Mouse (Mus musculus) midbrain, embryonic 14.5 days (tissue): ENCODE measurements around the gene Ndufa5. TPM values are rescaled to one million over a fixed set of nuclear protein-coding genes. Genes with fewer than 3 reads are reported as not detected.
A peak's percentile ranks its signal among the peaks of the same experiment; 100 is the strongest.

ENCODE experiments used
- ATAC-seq: fragments of 200-750 bp; cut with Nextera tagmentation; 2 replicates; pipeline ENCODE4 v1.8.0; 2017; ENCODE audit warnings: moderate number of reproducible peaks, moderate library complexity; ENCODE audit not compliant: low FRiP score, low TSS enrichment
- DNase-seq: peaks from one replicate; pipeline ENCODE4 v3.0.0-alpha.2; 2015
- H3K27ac ChIP-seq: fragments of 300-500 bp; sonication (generic); replicated peaks from 2 replicates; pipeline ENCODE4 v1.5.1; 2014; ENCODE audit warnings: mild to moderate bottlenecking, low read depth, low read length, moderate library complexity
- H3K27me3 ChIP-seq: fragments of 300-500 bp; sonication (generic); 2 replicates; pipeline ENCODE4 v1.6.1; 2014; ENCODE audit warnings: low read length, control low read depth, mixed read lengths; ENCODE audit not compliant: control insufficient read depth, insufficient read depth
- H3K36me3 ChIP-seq: fragments of 300-500 bp; sonication (generic); 2 replicates; pipeline ENCODE4 v1.6.1; 2014; ENCODE audit warnings: low read length, control low read depth; ENCODE audit not compliant: control insufficient read depth, insufficient read depth
- H3K4me1 ChIP-seq: fragments of 300-500 bp; sonication (generic); 2 replicates; pipeline ENCODE4 v1.6.1; 2014; ENCODE audit warnings: mild to moderate bottlenecking, antibody characterized with exemption, low read length, control low read depth; ENCODE audit not compliant: control insufficient read depth, insufficient read depth
- H3K4me2 ChIP-seq: fragments of 300-500 bp; sonication (generic); 2 replicates; pipeline ENCODE4 v1.6.1; 2014; ENCODE audit warnings: mild to moderate bottlenecking, low read length, moderate library complexity
- H3K4me3 ChIP-seq: fragments of 300-500 bp; sonication (generic); replicated peaks from 2 replicates; pipeline ENCODE4 v1.5.1; 2014; ENCODE audit warnings: low read depth, low read length
- H3K9ac ChIP-seq: fragments of 300-500 bp; sonication (generic); replicated peaks from 2 replicates; pipeline ENCODE4 v1.6.1; 2014; ENCODE audit warnings: mild to moderate bottlenecking, low read length, moderate library complexity
- H3K9me3 ChIP-seq: fragments of 300-500 bp; sonication (generic); 2 replicates; pipeline ENCODE4 v1.6.1; 2016; ENCODE audit warnings: low read length, control low read depth, mixed read lengths; ENCODE audit not compliant: control insufficient read depth
- WGBS: fragments of 180-500 bp; shearing (Covaris S2); extraction: QIAGEN DNeasy Blood & Tissue Kit; methylation state at CpG from one replicate; pipeline ENCODE4 v1.1.7; 2014; 5-methylcytosine and 5-hydroxymethylcytosine counted together
- polyA plus RNA-seq: library from polyadenylated mRNA; unstranded; fragments of >200 nt; fragmentation: Nextera tagmentation; extraction: Ambion mirVana; gene quantifications from 2 replicates; pipeline ENCODE4 v1.2.1, GENCODE M21; 2014

Ndufa5 gene
- polyA plus RNA-seq, 1 experiment from 2014 or later = 348 TPM

DNA sequence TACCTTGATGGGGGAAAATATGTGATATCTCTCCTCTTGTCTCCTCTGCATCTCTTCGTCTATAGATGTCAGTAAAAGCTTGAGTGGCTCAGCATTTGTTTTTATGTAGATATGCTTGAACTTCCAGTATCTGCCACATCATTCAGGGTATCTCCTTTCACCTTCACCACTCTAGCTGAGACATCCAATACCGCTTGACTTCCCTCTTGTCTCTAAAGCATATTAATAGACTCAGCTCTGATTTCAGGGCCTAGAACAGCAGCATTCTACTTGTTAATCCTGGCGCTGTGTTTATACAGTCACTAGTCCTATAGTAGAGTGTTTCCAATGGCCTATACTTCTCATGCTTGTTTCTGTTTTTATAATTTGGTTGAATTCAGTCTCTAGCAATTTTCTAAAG, 5.0 kb upstream of the Ndufa5 start:
- WGBS = 84% methylated on average over 3 of the region's 3 CpGs
- H3K27me3 ChIP-seq = no peaks in the 10 kb centered on the region

DNA sequence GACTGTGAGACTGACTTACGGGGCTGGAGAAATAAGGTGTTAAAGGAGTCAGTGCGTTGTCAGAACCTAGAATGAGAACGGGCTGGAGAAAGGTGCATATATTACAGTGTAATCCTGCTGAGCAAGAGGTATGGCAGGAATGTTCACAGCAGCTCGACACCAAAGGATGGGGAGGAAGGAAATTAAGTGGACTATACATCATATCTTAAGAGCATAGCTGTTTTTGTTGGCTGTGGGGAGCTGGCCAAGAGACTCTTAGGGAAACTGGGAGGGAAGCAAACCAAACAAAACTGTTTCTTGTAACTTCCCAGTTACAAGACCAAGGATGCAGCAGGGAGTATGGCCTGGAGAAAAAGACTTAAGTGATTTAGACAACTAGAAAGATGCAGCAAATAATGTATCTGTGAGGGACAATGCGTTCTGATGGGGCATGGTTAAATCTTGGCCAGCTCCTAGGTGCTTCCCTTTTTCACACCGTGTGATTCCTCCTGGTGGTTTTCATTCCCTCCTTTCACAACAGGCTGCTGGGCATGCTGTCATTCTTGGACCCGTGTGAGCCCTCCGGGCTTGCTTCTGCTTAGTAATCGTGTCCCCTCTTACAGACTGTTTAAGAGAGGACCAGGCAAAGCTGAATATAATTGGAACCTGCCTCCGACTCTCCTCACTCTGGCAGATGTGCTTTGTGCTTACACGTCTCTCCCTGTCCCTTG, 3.1 kb upstream of the Ndufa5 start:
- DNase-seq (peak; percentile 10), ATAC-seq (no peak)
- Histone ChIP-seq H3K4me3 (0 out of 2 replicates have a peak overlapping the region, but pooled peaks have one; percentile 7), H3K9me3 (no peaks in the 10 kb centered on the region), H3K27ac (no peak overlapping the region), H3K9ac (no peak overlapping the region), H3K4me1 (peaks cover 14% of the 10 kb centered on the region), H3K36me3 (no peaks in the 10 kb centered on the region), H3K4me2 (peak overlapping the region; percentile 45), H3K27me3 (no peaks in the 10 kb centered on the region)
- whole genome bisulfite sequencing = 59% methylated on average over 11 of the region's 11 CpGs

More for the DNA sequence above, 5.0 kb upstream of the Ndufa5 start:
- Histone ChIP-seq H3K4me1 (0 out of 2 replicates have a peak, but pooled peaks cover 4% of the 10 kb centered on the region), H3K36me3 (no peaks in the 10 kb centered on the region), H3K27ac (no peak overlapping the region), H3K4me3 (no peak overlapping the region), H3K9me3 (no peaks in the 10 kb centered on the region), H3K4me2 (no peak overlapping the region), H3K9ac (no peak overlapping the region)
- no peak for ATAC-seq
- DNase-seq = no peak

DNA sequence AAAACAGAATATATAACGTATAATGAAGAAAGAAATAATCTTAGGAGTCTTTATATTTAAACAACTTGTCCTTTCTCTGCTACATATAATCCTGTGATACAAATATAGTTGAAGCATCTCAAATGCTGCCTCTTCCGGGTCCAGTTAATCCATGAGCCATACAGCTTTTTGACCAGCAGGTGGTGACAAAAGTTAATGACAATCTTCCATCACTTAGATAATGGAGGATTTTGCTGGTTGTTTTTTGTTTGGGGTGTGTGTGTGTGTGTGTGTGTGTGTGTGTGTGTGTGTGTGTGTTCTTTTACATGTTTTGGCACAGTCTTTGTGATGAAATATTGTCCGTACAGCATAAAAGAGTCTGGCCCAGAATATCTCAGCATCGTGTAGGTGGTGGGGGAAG, 2.4 kb upstream of the Ndufa5 start:
- Histone ChIP-seq H3K27me3 (no peaks in the 10 kb centered on the region), H3K4me2 (peak overlapping the region; percentile 45), H3K27ac (no peak overlapping the region), H3K9me3 (no peaks in the 10 kb centered on the region), H3K36me3 (no peaks in the 10 kb centered on the region), H3K9ac (no peak overlapping the region), H3K4me1 (peaks cover 17% of the 10 kb centered on the region), H3K4me3 (0 out of 2 replicates have a peak overlapping the region, but pooled peaks have one; percentile 7)
- WGBS = 27% methylated on average over 4 of the region's 4 CpGs
- DNase-seq (peak; percentile 83), ATAC-seq (no peak)

DNA sequence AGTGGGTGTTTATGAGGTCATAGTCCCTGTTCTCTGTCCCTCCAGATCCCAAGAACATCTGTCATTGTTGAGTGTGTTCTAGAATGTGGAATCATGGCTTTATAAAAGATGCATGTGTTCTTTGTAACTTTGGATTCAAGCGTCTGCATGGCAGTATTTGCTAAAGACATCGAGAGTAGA, 141 bp upstream of the Ndufa5 start, which contains the start of gene Asb15:
TSS of gene Asb15 (plus strand) at position 81 of the 180 bp plus-strand sequence.
- ATAC-seq (no peak), DNase-seq (no peak)
- peaks cover 6% of the 10 kb centered on the region; the same call in 1 of the 2 replicates for H3K36me3 ChIP-seq
- H3K9me3 ChIP-seq = no peaks in the 10 kb centered on the region
- 50% methylated on average over 2 of the region's 2 CpGs for WGBS
- H3K4me1 ChIP-seq = peaks cover 17% of the 10 kb centered on the region
- peak within 1 kb of the TSS; percentile 80 for H3K4me2 ChIP-seq
- H3K4me3 ChIP-seq = peak within 1 kb of the TSS; percentile 84
- H3K9ac ChIP-seq = peak within 1 kb of the TSS; percentile 74
- H3K27ac ChIP-seq = peak within 1 kb of the TSS; percentile 49
- no peaks in the 10 kb centered on the region for H3K27me3 ChIP-seq

DNA sequence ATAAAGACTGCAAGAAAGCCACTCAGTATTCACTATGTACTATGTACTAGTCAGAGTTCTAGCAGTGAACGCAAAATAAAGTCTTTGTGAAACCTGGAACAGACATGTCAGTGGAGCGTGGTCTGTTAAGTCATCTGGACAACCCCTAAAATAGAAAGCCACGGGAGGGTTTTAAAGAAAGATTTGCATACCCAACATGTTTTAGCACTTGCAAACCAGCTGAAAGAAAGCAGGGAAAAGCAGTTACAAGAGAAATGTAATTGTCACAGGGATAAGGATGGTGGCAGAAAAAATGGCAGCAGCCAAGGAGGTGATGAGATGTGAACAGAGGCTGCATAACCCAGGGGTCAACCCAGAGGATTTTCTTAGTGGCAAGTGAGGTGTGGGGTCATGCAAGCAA, 2.1 kb downstream of the Ndufa5 start:
- Histone ChIP-seq H3K4me3 (no peak overlapping the region), H3K27ac (no peak overlapping the region), H3K4me1 (peaks cover 17% of the 10 kb centered on the region), H3K36me3 (peaks cover 25% of the 10 kb centered on the region), H3K4me2 (peak overlapping the region; percentile 80; the same call in 1 of the 2 replicates), H3K9ac (no peak overlapping the region), H3K27me3 (no peaks in the 10 kb centered on the region), H3K9me3 (no peaks in the 10 kb centered on the region)
- ATAC-seq (no peak), DNase-seq (no peak)
- WGBS = 93% methylated on average over 3 of the region's 3 CpGs

DNA sequence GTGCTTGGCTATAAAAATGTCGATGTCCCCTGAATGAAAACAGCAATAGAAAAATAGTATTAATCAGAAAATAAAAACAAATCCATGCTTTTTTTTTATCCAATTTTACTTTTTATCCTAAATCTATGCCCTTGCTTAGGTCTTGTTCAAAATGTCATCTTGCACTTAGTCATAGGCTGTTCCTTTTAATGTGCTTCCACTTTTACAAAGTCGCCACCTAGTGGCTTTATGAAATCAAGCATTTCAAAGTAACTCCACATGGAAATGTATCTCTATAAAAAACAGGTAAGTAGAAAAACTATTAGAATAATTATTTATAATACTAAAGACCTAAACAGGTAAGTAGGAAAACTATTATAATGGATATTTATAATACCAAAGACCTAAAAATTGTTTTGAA, 11.6 kb downstream of the Ndufa5 start:
- Histone ChIP-seq H3K4me1 (peaks cover 7% of the 10 kb centered on the region), H3K9ac (no peak overlapping the region), H3K9me3 (no peaks in the 10 kb centered on the region), H3K4me2 (no peak overlapping the region), H3K36me3 (peaks cover 33% of the 10 kb centered on the region), H3K27ac (no peak overlapping the region), H3K4me3 (no peak overlapping the region), H3K27me3 (no peaks in the 10 kb centered on the region)
- WGBS = 48% methylated on average over 2 of the region's 2 CpGs
- peak; percentile 83 for DNase-seq
- peak; percentile 61; the same call in 1 of the 2 replicates for ATAC-seq

DNA sequence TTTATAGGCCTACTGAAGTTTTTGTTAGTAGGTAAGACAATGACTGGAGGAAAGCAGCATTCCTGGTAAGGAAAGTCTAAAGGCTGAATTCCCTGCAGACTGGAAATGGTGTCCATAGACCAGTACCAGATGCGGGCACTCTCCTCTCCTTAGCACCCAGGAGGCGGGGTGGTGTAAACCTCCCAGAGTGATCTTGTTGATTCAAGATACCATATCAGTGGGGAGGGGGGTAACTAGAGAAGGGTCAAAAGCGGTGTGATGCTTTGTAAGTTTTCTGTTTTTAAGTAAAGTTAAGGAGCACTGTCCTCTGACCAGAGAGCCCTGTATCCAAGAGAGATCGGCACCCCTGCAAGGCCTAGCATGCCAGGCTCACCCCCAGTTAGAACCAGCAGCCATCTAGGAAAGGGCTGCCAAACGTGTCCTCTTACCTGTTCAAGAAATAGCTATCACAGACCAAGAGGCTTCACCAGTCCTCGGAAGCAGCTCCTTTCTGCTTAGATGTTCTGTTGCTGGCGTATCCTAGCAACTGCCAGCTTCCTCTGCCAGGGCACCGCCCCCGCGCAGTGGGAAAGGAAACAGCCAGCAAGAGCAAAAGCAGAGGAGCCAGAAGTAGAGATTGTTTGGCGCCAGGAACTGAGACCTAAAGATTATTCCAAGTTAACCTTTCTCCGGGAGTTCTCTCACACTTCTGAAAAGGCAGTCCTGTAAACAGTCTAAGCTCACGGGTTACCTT, 13.1 kb downstream of the Ndufa5 start, which contains the start of gene Iqub:
TSS of gene Iqub (minus strand) at position 516 of the 733 bp plus-strand sequence.
- DNase-seq = peak; percentile 86
- H3K9ac ChIP-seq = peak within 1 kb of the TSS; percentile 1; the same call in 1 of the 2 replicates
- H3K36me3 ChIP-seq = peaks cover 21% of the 10 kb centered on the region
- H3K9me3 ChIP-seq = no peaks in the 10 kb centered on the region
- WGBS = 20% methylated on average over 13 of the region's 13 CpGs
- no peak within 1 kb of the TSS for H3K4me3 ChIP-seq
- ATAC-seq = peak; percentile 67
- no peak within 1 kb of the TSS for H3K27ac ChIP-seq
- no peaks in the 10 kb centered on the region for H3K27me3 ChIP-seq
- peak within 1 kb of the TSS; percentile 28 for H3K4me2 ChIP-seq
- H3K4me1 ChIP-seq = peaks cover 7% of the 10 kb centered on the region

DNA sequence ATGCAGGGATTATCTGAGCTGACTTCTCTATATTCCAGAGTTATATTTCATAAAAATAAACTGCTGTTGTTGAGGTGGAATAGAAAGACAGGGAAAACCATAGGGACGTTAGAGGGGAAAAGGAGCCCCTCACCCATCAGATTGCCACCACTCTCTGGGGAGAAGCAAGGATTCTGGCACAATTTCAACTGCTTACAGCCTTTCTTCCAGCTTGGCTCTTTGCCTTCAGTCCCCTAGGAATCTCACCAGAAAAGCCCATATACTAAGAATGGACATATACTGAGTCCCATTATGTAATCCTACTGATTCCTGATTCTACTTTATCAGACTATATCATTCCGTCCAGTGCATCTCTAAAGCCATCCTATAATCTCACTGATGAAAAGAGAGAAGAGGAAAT, 23.7 kb downstream of the Ndufa5 start:
- no peaks in the 10 kb centered on the region for H3K27me3 ChIP-seq
- WGBS = 77% methylated on average over 2 of the region's 2 CpGs
- H3K4me1 ChIP-seq = no peaks in the 10 kb centered on the region
- H3K4me3 ChIP-seq = no peak overlapping the region
- no peak overlapping the region for H3K27ac ChIP-seq
- H3K36me3 ChIP-seq = no peaks in the 10 kb centered on the region
- peak; percentile 21 for DNase-seq
- no peaks in the 10 kb centered on the region for H3K9me3 ChIP-seq
- no peak overlapping the region for H3K4me2 ChIP-seq
- ATAC-seq = no peak
- H3K9ac ChIP-seq = no peak overlapping the region

DNA sequence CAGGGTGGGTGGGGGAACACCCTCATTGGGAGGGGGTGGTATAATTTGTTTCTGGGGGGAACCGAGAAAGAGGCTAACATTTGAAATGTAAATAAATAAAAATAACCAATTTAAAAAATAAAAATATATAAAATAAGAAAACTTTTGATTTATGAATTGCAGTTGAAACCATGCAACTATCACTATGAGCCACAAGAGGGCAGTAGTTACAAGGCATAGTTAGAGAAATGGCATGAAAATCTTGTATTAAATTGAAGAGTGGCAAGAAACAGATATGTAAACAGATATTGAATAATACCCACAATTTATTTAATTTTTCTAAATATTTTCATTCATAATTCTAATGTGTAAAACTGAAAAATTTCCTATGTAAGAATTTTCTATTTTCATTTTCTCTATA, 37.5 kb downstream of the Ndufa5 start:
- H3K4me1 ChIP-seq = no peaks in the 10 kb centered on the region
- H3K27me3 ChIP-seq = no peaks in the 10 kb centered on the region
- H3K36me3 ChIP-seq = no peaks in the 10 kb centered on the region
- ATAC-seq (no peak), DNase-seq (peak; percentile 71)
- no peak overlapping the region for H3K4me3 ChIP-seq
- 15% methylated on average over 1 of the region's 1 CpGs for WGBS
- H3K9me3 ChIP-seq = no peaks in the 10 kb centered on the region
- H3K9ac ChIP-seq = no peak overlapping the region
- no peak overlapping the region for H3K4me2 ChIP-seq
- H3K27ac ChIP-seq = no peak overlapping the region
